Mouse (Mus musculus) heart, adult 8-10 months (tissue): Measurements from ENCODE around the gene Acaa1b. TPM values are rescaled to one million over a fixed set of nuclear protein-coding genes. Genes with fewer than 3 reads are reported as not detected.

Experiments used
- DNase-seq: peaks from one replicate; pipeline ENCODE4 v3.0.0; 2022; ENCODE audit warnings: low spot score
- total RNA-seq, 4 experiments: library from RNA; stranded (reverse); gene quantifications; 2 replicates each; pipeline ENCODE4 v1.2.4; 2022

Acaa1b gene
- total RNA-seq: 1 to 10 TPM; 1.1 to 1.7 (median 1.4) TPM

- peak; percentile 71 for DNase-seq
Observed at GRCm38 (mm10) chr9:119156278-119157201, at the start of gene Acaa1b. TSS of gene Acaa1b (minus strand) at chr9:119157093.

GRCm38 (mm10) chr9:119206666-119207065, 49.8 kb upstream of the Acaa1b start:
- no peak for DNase-seq

- no peak for DNase-seq
Observed at GRCm38 (mm10) chr9:119205756-119206155, 48.9 kb upstream of the Acaa1b start.

GRCm38 (mm10) chr9:119203617-119204016, 46.7 kb upstream of the Acaa1b start:
- no peak for DNase-seq

GRCm38 (mm10) chr9:119201653-119202052, 44.8 kb upstream of the Acaa1b start:
- DNase-seq: no peak

GRCm38 (mm10) chr9:119199151-119199861, 42.4 kb upstream of the Acaa1b start:
- DNase-seq: no peak

GRCm38 (mm10) chr9:119192202-119192990, 35.5 kb upstream of the Acaa1b start:
- no peak for DNase-seq

GRCm38 (mm10) chr9:119181241-119181728, 24.4 kb upstream of the Acaa1b start:
- peak; percentile 30 for DNase-seq

GRCm38 (mm10) chr9:119179292-119179691, 22.4 kb upstream of the Acaa1b start:
- DNase-seq: no peak

GRCm38 (mm10) chr9:119167608-119168007, 10.7 kb upstream of the Acaa1b start:
- no peak for DNase-seq

GRCm38 (mm10) chr9:119165548-119165947, 8.7 kb upstream of the Acaa1b start:
- no peak for DNase-seq

GRCm38 (mm10) chr9:119164743-119165142, 7.8 kb upstream of the Acaa1b start:
- no peak for DNase-seq

- no peak for DNase-seq
Observed at GRCm38 (mm10) chr9:119160689-119161088, 3.8 kb upstream of the Acaa1b start.

GRCm38 (mm10) chr9:119158861-119159260, 2.0 kb upstream of the Acaa1b start, which contains the start of gene Gm47289:
TSS of gene Gm47289 (plus strand) at chr9:119159161.
- DNase-seq: no peak

- DNase-seq: no peak
Observed at GRCm38 (mm10) chr9:119155826-119156225, 1.1 kb downstream of the Acaa1b start.

- no peak for DNase-seq
Observed at GRCm38 (mm10) chr9:119155416-119155815, 1.5 kb downstream of the Acaa1b start.

GRCm38 (mm10) chr9:119151751-119152150, 5.1 kb downstream of the Acaa1b start:
- DNase-seq: no peak

- no peak for DNase-seq
Observed at GRCm38 (mm10) chr9:119149601-119150000, 7.3 kb downstream of the Acaa1b start.

GRCm38 (mm10) chr9:119146098-119146770, 10.7 kb downstream of the Acaa1b start:
- DNase-seq: no peak

- DNase-seq: no peak
Observed at GRCm38 (mm10) chr9:119145638-119146037, 11.3 kb downstream of the Acaa1b start.

GRCm38 (mm10) chr9:119145137-119145536, 11.8 kb downstream of the Acaa1b start:
- no peak for DNase-seq
